Mouse (Mus musculus): ENCODE results near the gene Bglap3. TPM values are rescaled to one million over a fixed set of nuclear protein-coding genes. Genes with fewer than 3 reads are reported as not detected.

Gene Bglap3
- total RNA-seq, 2 experiments from 2014 or later = 0.63 TPM; not detected in 1

DNA sequence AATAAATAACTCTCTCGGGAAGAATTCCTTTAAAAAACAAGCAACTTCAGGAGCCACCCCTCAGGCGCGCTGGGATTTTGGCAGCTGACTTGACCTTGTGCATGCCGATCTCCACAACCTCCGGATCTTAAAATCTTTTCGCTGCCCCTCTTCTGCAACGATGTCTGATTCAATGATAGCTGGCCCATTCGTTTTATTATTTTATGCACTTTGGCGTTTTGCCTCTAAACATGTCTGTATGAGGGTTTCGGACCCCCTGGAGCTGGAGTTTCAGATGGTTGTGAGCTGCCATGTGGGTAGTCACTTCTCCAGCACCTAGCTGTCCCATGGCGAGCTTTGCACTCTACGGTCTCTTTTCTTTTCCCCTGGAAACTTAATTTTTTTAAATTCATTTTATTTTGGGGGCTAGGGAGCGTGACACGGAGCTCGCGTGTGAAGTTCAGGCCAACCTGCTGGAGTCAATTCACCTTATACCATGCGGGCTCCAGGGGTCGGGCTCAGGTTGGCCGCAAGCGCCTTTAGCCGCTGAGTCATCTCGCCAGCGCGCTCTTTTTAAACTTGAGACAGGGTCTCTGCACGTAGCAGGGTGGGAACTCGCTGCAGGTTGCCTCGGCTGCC is 37.0 kb downstream of the Bglap3 start:
- no peak for DNase-seq

GRCm38 (mm10) chr3:88334902-88335435 is 37.6 kb downstream of the Bglap3 start:
- DNase-seq = no peak

DNA sequence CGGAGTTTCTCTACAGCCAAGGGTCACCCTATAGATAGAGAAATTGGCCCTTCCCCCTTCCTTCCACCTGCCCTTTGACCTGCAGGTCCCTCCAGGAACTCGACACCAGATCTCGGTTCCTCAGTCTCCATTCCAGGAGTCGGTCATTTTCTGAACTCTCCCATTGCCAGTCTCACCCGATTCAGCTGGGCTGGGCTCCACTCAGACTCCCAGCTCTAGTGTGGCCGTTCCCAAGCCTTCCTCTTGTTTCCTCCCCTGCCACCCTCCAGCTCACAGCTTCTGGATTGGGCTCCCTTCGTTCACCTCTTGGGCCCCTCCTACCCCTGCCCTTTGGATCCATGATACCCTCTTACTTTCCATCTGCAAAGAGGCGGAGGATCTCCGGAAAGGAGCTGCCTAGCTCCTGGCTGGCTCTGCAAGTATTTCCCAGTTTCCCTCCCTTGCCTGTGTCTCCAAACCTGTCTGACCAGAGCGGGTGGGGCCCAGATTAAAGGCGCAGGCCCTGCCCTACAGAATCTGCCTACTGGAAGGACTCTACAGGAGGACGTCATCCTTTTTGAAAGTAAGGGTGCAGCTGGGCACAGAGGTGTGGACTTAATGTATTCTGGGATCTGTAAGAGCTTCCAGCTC is 38.4 kb downstream of the Bglap3 start:
- no peak for DNase-seq

DNA sequence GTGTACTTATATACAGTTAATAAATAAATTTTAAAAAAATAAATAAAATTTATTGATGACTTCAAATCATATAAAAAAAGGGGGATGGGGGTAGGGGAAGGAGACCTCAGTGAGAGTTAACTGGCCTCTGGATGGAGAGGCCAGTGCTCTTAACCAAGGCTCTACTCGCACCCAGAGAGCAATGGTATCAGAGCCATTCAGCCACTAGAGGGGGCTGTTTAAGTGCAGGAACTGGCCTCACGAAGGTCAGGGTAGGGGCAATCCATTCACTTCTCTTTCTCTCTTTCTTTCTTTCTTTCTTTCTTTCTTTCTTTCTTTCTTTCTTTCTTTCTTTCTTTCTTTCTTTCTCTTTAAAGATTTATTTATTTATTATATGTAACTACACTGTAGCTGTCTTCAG is 41.3 kb downstream of the Bglap3 start:
- DNase-seq = no peak

- no peak for DNase-seq
These were observed 43.6 kb downstream of the Bglap3 start for GRCm38 (mm10) chr3:88328956-88329355.

DNA sequence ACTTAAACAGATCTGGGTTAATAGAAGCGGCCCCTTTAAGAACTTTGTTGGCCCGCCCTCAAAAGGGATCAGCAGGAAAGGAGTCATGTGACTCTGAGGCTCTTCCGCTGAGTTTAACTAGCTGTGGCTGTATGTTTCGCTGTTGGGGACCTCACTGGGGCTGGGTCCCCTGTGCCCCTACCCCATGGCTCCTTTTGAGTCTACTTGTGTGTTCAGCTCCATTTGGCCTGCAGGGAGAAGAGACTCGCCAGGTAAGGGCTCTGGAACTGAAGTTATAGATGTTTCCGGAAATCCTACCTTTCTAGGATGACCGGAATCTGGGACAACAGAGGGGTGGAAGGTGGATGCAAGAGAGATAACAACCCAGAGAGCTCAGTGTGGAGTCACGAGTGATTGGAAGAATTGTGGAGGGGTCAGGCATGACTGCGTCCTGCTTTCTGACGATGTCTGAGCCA is 47.6 kb downstream of the Bglap3 start, which contains the start of gene Glmp:
TSS of gene Glmp (plus strand) at position 73 of the 455 bp plus-strand sequence.
- DNase-seq = peak; percentile 46 to 58

Other genes starting within 250 kb of the Bglap3 start
- gene Mef2d, start 230.4 kb downstream of the Bglap3 start, total RNA-seq (2021) = 100 to 1,000 TPM; 191 to 207 TPM
- gene Rhbg, start 118.0 kb downstream of the Bglap3 start, total RNA-seq (2021) = not detected
- under 1 TPM; 0.47 to 0.76 TPM for gene Gm38392, start 85.5 kb downstream of the Bglap3 start, total RNA-seq (2021)
- gene Tsacc, start 75.7 kb downstream of the Bglap3 start, total RNA-seq (2021) = 1 to 10 TPM; 5.0 to 5.3 TPM
- gene Cct3, start 75.6 kb downstream of the Bglap3 start, total RNA-seq (2021) = 100 to 1,000 TPM; 185 to 188 TPM
- 10 to 100 TPM; 78.4 to 84.8 TPM for gene Glmp, start 47.7 kb downstream of the Bglap3 start, total RNA-seq (2021)
- 1 to 10 TPM; 1.5 to 1.9 TPM for gene Tmem79, start 36.6 kb downstream of the Bglap3 start, total RNA-seq (2021)
- gene Smg5, start 36.5 kb downstream of the Bglap3 start, total RNA-seq (2021) = 10 to 100 TPM; 65.1 to 72.6 TPM
- 10 to 100 TPM; 13.6 to 14.2 TPM for gene Paqr6, start 8.2 kb downstream of the Bglap3 start, total RNA-seq (2021)
- gene Bglap2, start 6.0 kb upstream of the Bglap3 start, total RNA-seq (2021) = not detected
- not detected for gene Bglap, start 11.7 kb upstream of the Bglap3 start, total RNA-seq (2021)
- gene Pmf1, start 37.6 kb upstream of the Bglap3 start, total RNA-seq (2021) = 1 to 10 TPM; 5.3 to 6.3 TPM
- 10 to 100 TPM; 68.6 to 69.1 TPM for gene Slc25a44, start 52.4 kb upstream of the Bglap3 start, total RNA-seq (2021)
- 10 to 100 TPM; 34.1 to 36.8 TPM for gene Sema4a, start 88.4 kb upstream of the Bglap3 start, total RNA-seq (2021)
- gene Lmna, start 137.2 kb upstream of the Bglap3 start, total RNA-seq (2021) = 10 to 100 TPM; 32.6 to 34.3 TPM
- gene Mex3a, start 159.7 kb upstream of the Bglap3 start, total RNA-seq (2021) = 1 to 10 TPM; 4.0 to 4.4 TPM
- under 1 TPM in 1 of 2 experiments, not detected in 1; 0.63 TPM for gene Rab25, start 175.6 kb upstream of the Bglap3 start, total RNA-seq (2021)
- gene Lamtor2, start 180.3 kb upstream of the Bglap3 start, total RNA-seq (2021) = 100 to 1,000 TPM in 1 of 2 experiments, 10 to 100 TPM in 1; 91.0 to 111 TPM
- gene Ubqln4, start 181.0 kb upstream of the Bglap3 start, total RNA-seq (2021) = 100 to 1,000 TPM; 109 to 111 TPM
- gene Ssr2, start 203.1 kb upstream of the Bglap3 start, total RNA-seq (2021) = 10 to 100 TPM; 97.1 to 98.9 TPM
- 100 to 1,000 TPM; 250 to 265 TPM for gene Arhgef2, start 233.2 kb upstream of the Bglap3 start, total RNA-seq (2021)